Mouse (Mus musculus): ENCODE results near the gene Trip10.

DNA sequence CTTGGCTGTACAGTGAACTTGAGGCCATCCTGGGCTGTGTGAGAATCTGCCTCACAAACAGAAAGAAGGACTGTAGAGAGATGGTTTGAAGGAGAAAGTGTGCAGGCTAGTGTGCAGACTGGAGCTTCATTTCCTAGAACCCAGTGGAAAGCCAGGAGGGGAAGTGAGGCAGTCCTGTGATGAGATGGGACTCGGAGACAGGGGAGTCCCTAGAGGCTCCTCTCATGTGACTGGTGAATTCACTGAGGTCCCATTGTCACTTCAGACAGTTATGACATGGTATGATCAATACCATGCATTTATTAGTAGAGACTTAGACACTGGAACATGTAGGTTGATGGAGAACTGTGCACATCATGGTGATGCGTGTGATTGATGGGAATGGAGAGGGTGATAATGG, 43.0 kb downstream of the Trip10 start:
- no peak for TF ChIP-seq USF1 (IDR thresholded peaks at IDR 0.05; ENCODE audit: low read depth)
- no peak for TF ChIP-seq POLR2A (IDR thresholded peaks at IDR 0.05; ENCODE audit: insufficient read length, low read depth)
- no peak for TF ChIP-seq E2F4 (IDR thresholded peaks at IDR 0.05; ENCODE audit: insufficient read depth)
- no peak for TF ChIP-seq CEBPB (IDR thresholded peaks at IDR 0.05; ENCODE audit: insufficient read depth, poor library complexity, severe bottlenecking)
- no peak for TF ChIP-seq TCF12 (IDR thresholded peaks at IDR 0.05; ENCODE audit: insufficient read depth, poor library complexity, severe bottlenecking)
- TF ChIP-seq TCF3 (IDR thresholded peaks at IDR 0.05; ENCODE audit: insufficient read length, low read depth), result no peak
- TF ChIP-seq MYOD1 (IDR thresholded peaks at IDR 0.05; ENCODE audit: control insufficient read depth in 1 of 3, insufficient read length in 2 of 3, low read depth in 2 of 3), result no peak
- no peak for TF ChIP-seq POLR2AphosphoS2 (IDR thresholded peaks at IDR 0.05; ENCODE audit: insufficient read length, low read depth)
- TF ChIP-seq REST (IDR thresholded peaks at IDR 0.05; ENCODE audit: insufficient read depth, insufficient read length), result no peak
- no peak for TF ChIP-seq SRF (IDR thresholded peaks at IDR 0.05; ENCODE audit: control insufficient read depth, insufficient read length, low read depth)
- no peak for TF ChIP-seq MAX (IDR thresholded peaks at IDR 0.05; ENCODE audit: low read depth)
- no peak for TF ChIP-seq MYOG (IDR thresholded peaks at IDR 0.05; ENCODE audit: control insufficient read depth in 1 of 3, insufficient read depth in 1 of 3, insufficient read length in 2 of 3, low read depth in 2 of 3)
